Mouse (Mus musculus) gastrocnemius, adult 2 months (tissue): ENCODE measurements around the gene Nova2. TPM values are rescaled to one million over a fixed set of nuclear protein-coding genes. Genes with fewer than 3 reads are reported as not detected.

Experiments used
- DNase-seq: peaks from one replicate; pipeline ENCODE4 v3.0.0; 2022
- H3K27ac ChIP-seq: fragments of 200-600 bp; 2 replicates; pipeline ENCODE4 v1.8.1; 2022; ENCODE audit warnings: mild to moderate bottlenecking
- H3K4me3 ChIP-seq: fragments of 200-600 bp; 2 replicates; pipeline ENCODE4 v1.8.1; 2022; ENCODE audit warnings: mild to moderate bottlenecking, moderate library complexity
- CTCF ChIP-seq: fragments of 200-600 bp; IDR thresholded peaks from 2 replicates; pipeline ENCODE4 v1.8.1; 2022; ENCODE audit warnings: antibody characterized with exemption, mild to moderate bottlenecking, moderate library complexity
- intact Hi-C: fragments of 180-260 bp; cut with DNase I; formaldehyde crosslinking; loops from one replicate; pipeline ENCODE4 v1.15.1; 2025
- long read RNA-seq, 2 experiments: library from polyadenylated mRNA; stranded (forward); transcript quantifications; one replicate each; pipeline ENCODE4 v2.0.0; 2021
- total RNA-seq, 2 experiments: library from RNA; stranded (reverse); gene quantifications; 2 replicates each; pipeline ENCODE4 v1.2.3; 2021

Nova2 gene
- total RNA-seq, result 1 to 10 TPM; 1.6 to 2.1 TPM
- long read RNA-seq, experiment 1, partial matches to known transcripts, result 0 of 3 reads
- long read RNA-seq, experiment 1, other reads (novel, unspliced or antisense), result 3 of 3 reads
- long read RNA-seq, experiment 2, result 0 reads

DNA sequence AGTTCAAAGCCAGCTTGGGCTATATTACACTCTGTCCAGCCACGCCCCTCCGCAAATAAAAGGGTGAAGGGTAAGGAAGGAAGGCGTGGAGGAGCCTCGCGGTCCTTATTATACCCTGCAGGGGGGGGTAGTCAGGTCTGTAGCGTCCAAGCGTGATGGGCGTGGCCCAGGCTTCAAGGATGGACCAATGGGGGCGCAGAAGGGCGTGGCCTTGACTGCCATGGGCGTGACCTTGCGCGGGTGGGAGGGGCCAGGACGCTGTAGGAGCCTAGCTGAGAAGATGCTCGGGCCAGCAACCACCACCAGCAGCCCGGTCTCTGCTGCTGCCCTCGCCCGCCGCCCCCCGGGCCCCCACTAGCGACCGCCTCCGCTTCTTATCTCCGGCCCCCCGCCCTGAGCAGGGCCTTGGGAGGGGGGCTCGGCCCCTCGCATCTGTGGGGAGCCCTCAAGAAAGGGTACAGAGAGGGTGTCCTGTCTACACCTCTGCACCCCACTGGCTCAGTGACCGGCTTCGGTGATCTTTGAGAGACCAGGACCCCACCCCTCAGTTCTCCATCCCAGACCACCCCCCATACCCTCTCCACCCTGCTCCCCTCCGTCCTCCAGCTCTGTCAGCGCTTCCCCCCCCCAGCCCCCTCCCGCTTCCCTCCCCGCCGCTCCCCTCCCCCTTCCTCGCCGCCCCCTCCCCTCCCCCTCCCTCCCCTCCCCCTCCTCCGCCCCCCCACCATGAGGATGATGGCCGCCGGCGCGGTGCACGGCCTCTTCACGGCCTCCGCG lies at the start of gene Nova2:
TSS of gene Nova2 (plus strand) at position 727 of the 777 bp plus-strand sequence.
- intact Hi-C loops, result no loop called here
- peak; percentile 85 for DNase-seq
- peak; percentile 33; the same call in 1 of the 2 replicates for TF ChIP-seq CTCF
- Histone ChIP-seq H3K4me3 (peak within 1 kb of the TSS; percentile 73), H3K27ac (peak within 1 kb of the TSS; percentile 87)

- TF ChIP-seq CTCF, result no peak
- H3K4me3 ChIP-seq, result no peak overlapping the region
- DNase-seq, result no peak
- no peak overlapping the region for H3K27ac ChIP-seq
- intact Hi-C loops, result no loop called here
Observed at GRCm38 (mm10) chr7:18878691-18879090, 47.0 kb upstream of the Nova2 start.

- peak overlapping the region; percentile 46 for H3K27ac ChIP-seq
- TF ChIP-seq CTCF, result no peak
- DNase-seq, result no peak
- no peak overlapping the region for H3K4me3 ChIP-seq
- intact Hi-C loops, result no loop called here
Observed at GRCm38 (mm10) chr7:18883991-18884744, 41.5 kb upstream of the Nova2 start.

DNA sequence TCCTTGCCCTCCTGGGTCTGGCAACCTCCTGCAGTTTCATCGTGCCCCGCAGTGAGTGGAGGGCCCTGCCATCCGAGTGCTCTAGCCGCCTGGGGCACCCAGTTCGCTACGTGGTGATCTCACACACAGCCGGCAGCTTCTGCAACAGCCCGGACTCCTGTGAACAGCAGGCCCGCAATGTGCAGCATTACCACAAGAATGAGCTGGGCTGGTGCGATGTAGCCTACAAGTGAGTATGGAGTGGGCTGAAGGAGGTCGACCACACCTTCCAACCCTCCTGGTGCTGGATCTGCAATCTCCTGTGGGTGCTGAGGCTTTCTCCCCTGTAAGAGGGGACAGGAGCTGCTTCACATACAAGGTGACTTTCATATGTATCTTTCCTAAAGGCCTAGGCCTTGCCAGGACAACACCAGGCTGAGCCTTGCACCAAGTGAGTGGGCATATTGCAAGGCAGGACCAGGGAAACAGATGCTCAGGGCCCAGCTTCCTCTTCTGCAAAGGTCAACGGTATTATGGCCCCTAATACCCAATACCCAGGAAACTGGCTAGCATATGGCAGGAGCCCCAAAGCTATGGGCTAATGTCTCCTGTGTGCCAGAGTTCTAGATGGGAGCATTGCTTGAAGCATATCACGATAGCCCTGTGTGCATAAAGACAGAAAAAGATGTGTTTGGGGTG lies 40.8 kb upstream of the Nova2 start:
- no peak for DNase-seq
- TF ChIP-seq CTCF, result no peak
- intact Hi-C loops, result no loop called here
- peak overlapping the region; percentile 46 for H3K27ac ChIP-seq
- no peak overlapping the region for H3K4me3 ChIP-seq

DNA sequence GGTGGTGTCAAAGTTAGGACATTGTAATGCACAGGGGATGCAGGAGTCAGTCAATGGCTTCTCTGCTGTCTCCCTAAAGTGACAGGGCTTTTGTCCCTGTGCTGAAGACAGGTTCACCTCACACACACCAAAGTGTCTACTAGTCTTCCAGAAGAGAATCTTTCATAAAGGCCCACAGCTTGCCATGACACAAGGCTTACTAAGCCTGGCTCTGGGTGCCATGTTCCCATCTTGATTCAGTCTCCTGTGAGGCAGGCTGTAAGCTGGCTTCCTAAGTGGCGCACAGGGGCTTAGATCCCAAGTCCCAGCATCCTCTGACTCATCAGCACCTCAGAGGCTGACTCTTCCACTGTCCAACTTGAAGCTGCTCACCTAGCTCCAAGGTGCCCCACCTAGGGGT lies 38.7 kb upstream of the Nova2 start:
- Histone ChIP-seq H3K4me3 (no peak overlapping the region), H3K27ac (no peak overlapping the region)
- no peak for TF ChIP-seq CTCF
- intact Hi-C loops, result no loop called here
- no peak for DNase-seq

GRCm38 (mm10) chr7:18890848-18891247 lies 34.8 kb upstream of the Nova2 start:
- Histone ChIP-seq H3K4me3 (no peak overlapping the region), H3K27ac (no peak overlapping the region)
- intact Hi-C loops, result loop anchor here (5.0 kb wide), 1 partner anchor 101 kb away; the partner anchor contains the start of gene Mypop
- no peak for DNase-seq
- no peak for TF ChIP-seq CTCF

GRCm38 (mm10) chr7:18891872-18892599 lies 33.7 kb upstream of the Nova2 start:
- DNase-seq, result peak; percentile 87
- intact Hi-C loops, result loop anchor here (5.0 kb wide), 1 partner anchor 100 kb away; the partner anchor contains the start of gene Mypop
- TF ChIP-seq CTCF, result peak; percentile 99; the same call in 1 of the 2 replicates
- H3K27ac ChIP-seq, result peak overlapping the region; percentile 53
- H3K4me3 ChIP-seq, result peak overlapping the region; percentile 63

DNA sequence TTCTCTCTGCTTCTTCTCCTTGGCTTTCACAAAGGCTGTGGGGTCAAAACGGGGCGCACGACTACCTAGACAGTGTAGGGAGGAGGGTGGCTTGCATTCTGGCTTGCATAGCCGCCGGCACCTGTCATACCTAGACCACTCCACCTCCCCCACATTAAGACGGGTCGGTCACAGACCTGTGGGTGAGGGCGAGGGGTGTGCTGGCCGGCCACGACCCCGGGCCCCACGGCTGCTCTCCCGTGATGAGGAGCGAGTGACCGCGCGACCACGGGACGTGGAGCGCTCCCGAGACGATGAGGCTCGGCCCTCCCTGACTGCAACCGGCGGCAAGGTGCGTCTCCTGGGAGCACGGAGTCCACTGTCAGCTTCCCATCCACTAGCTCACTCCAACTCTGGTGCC lies 32.7 kb upstream of the Nova2 start:
- intact Hi-C loops, result loop anchor here (5.0 kb wide), 1 partner anchor 99 kb away; the partner anchor contains the start of gene Mypop
- TF ChIP-seq CTCF, result no peak

DNA sequence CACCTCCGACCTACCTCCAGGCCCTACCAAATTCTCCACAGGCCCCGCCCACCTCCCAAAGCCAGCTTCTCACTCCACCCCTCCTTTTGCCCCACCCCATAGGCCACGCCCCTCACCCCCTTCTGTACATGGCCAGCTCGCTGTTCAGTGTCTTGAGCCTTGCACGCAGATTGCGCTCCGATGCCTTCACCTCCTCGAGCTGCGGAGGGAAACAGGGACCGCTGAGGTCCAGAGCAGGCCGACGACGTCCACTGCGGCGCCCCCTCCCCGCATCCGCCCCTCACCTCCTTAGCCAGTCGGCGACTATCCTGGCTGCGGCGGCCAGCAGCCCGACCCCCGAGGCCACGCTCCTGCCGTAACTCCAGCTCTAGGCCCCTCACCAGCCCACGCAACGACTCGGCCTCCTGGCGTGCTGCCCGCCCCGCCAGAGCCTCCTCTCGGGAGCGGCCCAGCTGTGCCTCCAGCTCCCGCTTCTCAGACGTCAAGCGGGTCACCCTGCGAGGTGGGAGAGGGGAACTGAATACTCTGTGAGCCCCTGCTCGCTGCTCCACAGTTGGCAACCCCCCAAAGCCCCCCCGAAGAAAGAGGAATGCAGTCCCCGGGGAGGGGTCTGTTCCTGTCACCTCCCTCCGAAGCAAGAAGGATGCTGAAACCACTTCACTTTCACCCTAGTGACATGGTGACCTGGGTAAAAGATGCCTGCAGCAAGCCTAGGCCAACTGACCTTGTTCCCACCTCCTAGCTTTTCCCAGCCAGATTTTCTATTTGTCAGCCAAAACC lies 31.8 kb upstream of the Nova2 start:
- Histone ChIP-seq H3K4me3 (peak overlapping the region; percentile 71), H3K27ac (0 out of 2 replicates have a peak overlapping the region, but pooled peaks have one; percentile 28)
- DNase-seq, result peak; percentile 78
- TF ChIP-seq CTCF, result no peak
- intact Hi-C loops, result loop anchor here (5.0 kb wide), 1 partner anchor 98 kb away; the partner anchor contains the start of gene Mypop

More for the DNA sequence above, 32.7 kb upstream of the Nova2 start:
- Histone ChIP-seq H3K4me3 (peak overlapping the region; percentile 15; the same call in 1 of the 2 replicates), H3K27ac (no peak overlapping the region)
- DNase-seq, result no peak

DNA sequence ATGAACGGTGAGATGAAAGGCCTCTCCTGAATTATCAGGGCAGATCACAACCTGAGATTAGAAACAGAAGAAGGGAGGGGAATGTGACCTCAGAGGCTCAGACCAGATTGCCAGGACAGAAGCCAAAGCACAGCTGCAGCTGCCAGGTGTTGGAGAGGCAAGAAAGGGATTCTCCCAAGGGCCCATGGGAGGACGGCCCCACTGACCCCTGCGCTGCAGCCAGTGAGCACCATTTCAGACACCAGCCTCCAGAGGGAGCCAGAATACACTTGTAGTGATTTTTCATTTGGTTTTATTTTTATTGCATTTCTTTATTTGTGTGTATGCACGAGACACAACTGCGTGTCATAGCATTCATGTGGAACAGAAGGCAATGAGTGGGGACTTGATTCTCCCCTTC lies 29.2 kb upstream of the Nova2 start:
- H3K4me3 ChIP-seq, result peak overlapping the region; percentile 32
- intact Hi-C loops, result loop anchor here (2.0 kb wide), 2 partner anchors 106 to 126 kb away; partner anchors contain the start of gene Foxa3
- peak overlapping the region; percentile 5; the same call in 1 of the 2 replicates for H3K27ac ChIP-seq
- peak; percentile 79 for TF ChIP-seq CTCF
- DNase-seq, result peak; percentile 65

DNA sequence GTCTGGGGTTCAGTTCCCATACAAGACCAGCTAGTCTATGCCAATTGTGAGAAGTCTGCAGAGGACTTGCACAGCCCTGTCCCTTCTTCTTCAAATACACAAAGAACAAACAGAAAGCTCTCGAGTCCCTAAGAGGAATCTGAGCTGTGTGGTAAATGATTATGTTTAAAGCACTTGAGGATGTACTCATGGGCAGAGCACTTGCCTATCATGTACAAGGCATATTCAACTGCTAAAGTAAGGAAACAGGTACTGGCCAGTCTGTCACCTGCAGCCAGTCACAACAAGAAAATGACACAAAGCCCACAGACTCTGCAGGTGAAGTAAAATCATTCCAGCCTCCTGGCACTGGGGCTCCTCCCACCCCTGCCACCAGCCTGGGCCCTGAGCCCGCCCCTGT lies 25.2 kb upstream of the Nova2 start:
- no peak for TF ChIP-seq CTCF
- H3K27ac ChIP-seq, result no peak overlapping the region
- intact Hi-C loops, result no loop called here
- no peak for DNase-seq
- H3K4me3 ChIP-seq, result no peak overlapping the region
